8 mouse cellular contexts compared by ENCODE assay signal in the genomic region with DNA sequence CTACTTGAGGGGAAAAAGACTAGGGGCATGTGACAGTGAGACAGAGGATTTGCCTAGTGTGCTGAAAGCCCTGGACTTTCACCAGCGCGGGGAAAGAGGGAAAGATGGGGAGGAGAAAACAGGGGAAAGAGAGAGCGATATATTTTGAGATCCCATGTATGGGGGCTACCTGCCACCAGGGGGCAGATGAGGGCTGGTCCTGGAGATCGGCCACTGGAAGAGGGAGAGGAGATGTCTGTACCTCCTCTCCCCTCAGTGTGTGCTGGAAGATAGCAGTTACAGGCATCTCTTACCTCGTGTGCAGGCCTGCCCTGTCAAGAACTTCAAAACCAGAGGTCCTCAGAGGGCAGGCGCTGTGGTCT.
A peak's percentile ranks its signal among the peaks of the same experiment; 100 is the strongest.
DNase-seq lines count a peak whose midpoint lies in the region; ATAC-seq lines count a peak whose summit lies in the region.

No protein-coding gene starts in this region.

- H3K4me1 ChIP-seq in embryonic facial prominence, embryonic 11.5 days (ENCODE audit: control insufficient read depth, insufficient read depth, low read length): no peaks in the 10 kb centered on the region
- H3K4me1 ChIP-seq in heart, embryonic 10.5 days: peaks cover 12% of the 10 kb centered on the region
- H3K4me1 ChIP-seq in kidney, embryonic 15.5 days: peaks cover 14% of the 10 kb centered on the region
- peaks cover 9% of the 10 kb centered on the region for H3K4me1 ChIP-seq in liver, embryonic 15.5 days (replicated peaks)
- peaks cover 3% of the 10 kb centered on the region; the same call in 1 of the 2 replicates for H3K4me1 ChIP-seq in neural tube, embryonic 11.5 days (ENCODE audit: control insufficient read depth, insufficient read depth, low read length)
- no peaks in the 10 kb centered on the region for H3K4me1 ChIP-seq in stomach, embryonic 16.5 days (ENCODE audit: control insufficient read depth, insufficient read depth, low read length)

- peak overlapping the region; percentile 9 for H3K4me3 ChIP-seq in embryonic facial prominence, embryonic 11.5 days (ENCODE audit: low read depth, low read length)
- peak overlapping the region; percentile 56 for H3K4me3 ChIP-seq in heart, embryonic 10.5 days
- H3K4me3 ChIP-seq in kidney, embryonic 15.5 days (replicated peaks): peak overlapping the region; percentile 35
- peak overlapping the region; percentile 28 for H3K4me3 ChIP-seq in liver, embryonic 15.5 days (replicated peaks)
- H3K4me3 ChIP-seq in neural tube, embryonic 11.5 days (ENCODE audit: low read depth, low read length): peak overlapping the region; percentile 2; the same call in 1 of the 2 replicates
- peak overlapping the region; percentile 40 for H3K4me3 ChIP-seq in stomach, embryonic 16.5 days (replicated peaks; ENCODE audit: low read length)

- H3K4me2 ChIP-seq in embryonic facial prominence, embryonic 11.5 days (ENCODE audit: low read depth, low read length): peak overlapping the region; percentile 29
- peak overlapping the region; percentile 66 for H3K4me2 ChIP-seq in kidney, embryonic 15.5 days
- peak overlapping the region; percentile 57 for H3K4me2 ChIP-seq in liver, embryonic 15.5 days
- H3K4me2 ChIP-seq in neural tube, embryonic 11.5 days (ENCODE audit: low read depth): peak overlapping the region; percentile 36
- H3K4me2 ChIP-seq in stomach, embryonic 16.5 days (ENCODE audit: low read depth, low read length): peak overlapping the region; percentile 73

- ATAC-seq in embryonic facial prominence, embryonic 11.5 days (replicated peaks; ENCODE audit: insufficient number of reproducible peaks, low FRiP score, low TSS enrichment, low read depth): peak; percentile 84
- peak; percentile 70 for ATAC-seq in kidney, embryonic 15.5 days (replicated peaks; ENCODE audit: low FRiP score)
- ATAC-seq in liver, embryonic 15.5 days (ENCODE audit: insufficient read depth): no peak
- peak; percentile 65 for ATAC-seq in neural tube, embryonic 11.5 days (ENCODE audit: insufficient read depth, low FRiP score, low TSS enrichment)
- ATAC-seq in stomach, embryonic 16.5 days (ENCODE audit: insufficient read depth, low FRiP score): peak; percentile 78; the same call in 1 of the 2 replicates

- H3K27ac ChIP-seq in embryonic facial prominence, embryonic 11.5 days (replicated peaks; ENCODE audit: low read depth, low read length): no peak overlapping the region
- H3K27ac ChIP-seq in heart, embryonic 10.5 days: peak overlapping the region; percentile 42; the same call in 1 of the 2 replicates
- no peak overlapping the region for H3K27ac ChIP-seq in kidney, embryonic 15.5 days
- no peak overlapping the region for H3K27ac ChIP-seq in liver, embryonic 15.5 days (replicated peaks)
- no peak overlapping the region for H3K27ac ChIP-seq in neural tube, embryonic 11.5 days (ENCODE audit: low read depth, low read length)
- H3K27ac ChIP-seq in stomach, embryonic 16.5 days (ENCODE audit: low read length): no peak overlapping the region

- H3K9me3 ChIP-seq in embryonic facial prominence, embryonic 11.5 days (replicated peaks; ENCODE audit: control insufficient read depth, low read length): no peaks in the 10 kb centered on the region
- 0 out of 2 replicates have a peak, but pooled peaks cover 6% of the 10 kb centered on the region for H3K9me3 ChIP-seq in heart, embryonic 10.5 days
- H3K9me3 ChIP-seq in kidney, embryonic 15.5 days (replicated peaks): no peaks in the 10 kb centered on the region
- H3K9me3 ChIP-seq in liver, embryonic 15.5 days (replicated peaks): no peaks in the 10 kb centered on the region
- no peaks in the 10 kb centered on the region for H3K9me3 ChIP-seq in neural tube, embryonic 11.5 days (ENCODE audit: control insufficient read depth, low read length)
- no peaks in the 10 kb centered on the region for H3K9me3 ChIP-seq in stomach, embryonic 16.5 days (replicated peaks; ENCODE audit: control insufficient read depth, low read length)

- H3K9ac ChIP-seq in embryonic facial prominence, embryonic 11.5 days (replicated peaks; ENCODE audit: low read length): no peak overlapping the region
- peak overlapping the region; percentile 29; the same call in 1 of the 2 replicates for H3K9ac ChIP-seq in kidney, embryonic 15.5 days
- no peak overlapping the region for H3K9ac ChIP-seq in liver, embryonic 15.5 days
- peak overlapping the region; percentile 19 for H3K9ac ChIP-seq in neural tube, embryonic 11.5 days (ENCODE audit: low read length)
- peak overlapping the region; percentile 63 for H3K9ac ChIP-seq in stomach, embryonic 16.5 days (ENCODE audit: low read length)

- peak; percentile 81 for DNase-seq in B cell, adult 2 months
- peak; percentile 71 for DNase-seq in adrenal gland, postnatal 25 days
- peak; percentile 85 for DNase-seq in embryonic facial prominence, embryonic 11.5 days (ENCODE audit: low spot score)
- DNase-seq in heart, embryonic 10.5 days (ENCODE audit: low spot score): peak; percentile 90
- DNase-seq in neural tube, embryonic 11.5 days (ENCODE audit: low spot score): peak; percentile 82

- no peaks in the 10 kb centered on the region for H3K36me3 ChIP-seq in embryonic facial prominence, embryonic 11.5 days (replicated peaks; ENCODE audit: control insufficient read depth, insufficient read depth, low read depth, low read length)
- H3K36me3 ChIP-seq in heart, embryonic 10.5 days: no peaks in the 10 kb centered on the region
- H3K36me3 ChIP-seq in kidney, embryonic 15.5 days: no peaks in the 10 kb centered on the region
- H3K36me3 ChIP-seq in liver, embryonic 15.5 days (replicated peaks): no peaks in the 10 kb centered on the region
- no peaks in the 10 kb centered on the region for H3K36me3 ChIP-seq in neural tube, embryonic 11.5 days (ENCODE audit: control insufficient read depth, insufficient read depth, low read length)
- no peaks in the 10 kb centered on the region for H3K36me3 ChIP-seq in stomach, embryonic 16.5 days (ENCODE audit: control insufficient read depth, insufficient read depth, low read length)

- no peaks in the 10 kb centered on the region for H3K27me3 ChIP-seq in embryonic facial prominence, embryonic 11.5 days (ENCODE audit: control insufficient read depth, insufficient read depth, low read length)
- H3K27me3 ChIP-seq in heart, embryonic 10.5 days (ENCODE audit: insufficient read depth, poor library complexity, severe bottlenecking): 0 out of 2 replicates have a peak, but pooled peaks cover 3% of the 10 kb centered on the region
- no peaks in the 10 kb centered on the region for H3K27me3 ChIP-seq in kidney, embryonic 15.5 days
- H3K27me3 ChIP-seq in liver, embryonic 15.5 days: no peaks in the 10 kb centered on the region
- no peaks in the 10 kb centered on the region for H3K27me3 ChIP-seq in neural tube, embryonic 11.5 days (ENCODE audit: control insufficient read depth, insufficient read depth, low read length)
- H3K27me3 ChIP-seq in stomach, embryonic 16.5 days (ENCODE audit: control insufficient read depth, insufficient read depth, low read length): no peaks in the 10 kb centered on the region

- WGBS in embryonic facial prominence, embryonic 11.5 days: 8% methylated on average over 6 of the region's 6 CpGs
- 4% methylated on average over 6 of the region's 6 CpGs for WGBS in heart, embryonic 10.5 days
- WGBS in kidney, embryonic 15.5 days: 2% methylated on average over 6 of the region's 6 CpGs
- WGBS in liver, embryonic 15.5 days (ENCODE audit: insufficient replicate concordance): under 1% methylated on average over 6 of the region's 6 CpGs
- WGBS in neural tube, embryonic 11.5 days: 0% methylated on average over 6 of the region's 6 CpGs
- WGBS in stomach, embryonic 16.5 days: 5% methylated on average over 6 of the region's 6 CpGs

Comparison
In these comparisons a context has a peak if more than half of its experiments do, and no peak if none do; other contexts are left out.
1. H3K4me3 ChIP-seq: peak in every context shown above with its lines; median percentile 56 in heart, embryonic 10.5 days; 40 in stomach, embryonic 16.5 days; 35 in kidney, embryonic 15.5 days; 28 in liver, embryonic 15.5 days; 9 in embryonic facial prominence, embryonic 11.5 days; 2 in neural tube, embryonic 11.5 days.
2. H3K9ac ChIP-seq: peak in kidney, embryonic 15.5 days (single experiment), neural tube, embryonic 11.5 days (single experiment) and stomach, embryonic 16.5 days (single experiment); none in embryonic facial prominence, embryonic 11.5 days (single experiment) and liver, embryonic 15.5 days (single experiment).
3. Peak in every context shown above with its lines, with median percentiles within 50 percentile points of each other: DNase-seq and H3K4me2 ChIP-seq.